Mouse (Mus musculus): ENCODE data around the gene Znhit2. TPM values are rescaled to one million over a fixed set of nuclear protein-coding genes. Genes with fewer than 3 reads are reported as not detected.

Gene Znhit2
- total and polyA plus RNA-seq, 2 experiments from 2014 or later: 40.4 to 59.1 TPM

DNA sequence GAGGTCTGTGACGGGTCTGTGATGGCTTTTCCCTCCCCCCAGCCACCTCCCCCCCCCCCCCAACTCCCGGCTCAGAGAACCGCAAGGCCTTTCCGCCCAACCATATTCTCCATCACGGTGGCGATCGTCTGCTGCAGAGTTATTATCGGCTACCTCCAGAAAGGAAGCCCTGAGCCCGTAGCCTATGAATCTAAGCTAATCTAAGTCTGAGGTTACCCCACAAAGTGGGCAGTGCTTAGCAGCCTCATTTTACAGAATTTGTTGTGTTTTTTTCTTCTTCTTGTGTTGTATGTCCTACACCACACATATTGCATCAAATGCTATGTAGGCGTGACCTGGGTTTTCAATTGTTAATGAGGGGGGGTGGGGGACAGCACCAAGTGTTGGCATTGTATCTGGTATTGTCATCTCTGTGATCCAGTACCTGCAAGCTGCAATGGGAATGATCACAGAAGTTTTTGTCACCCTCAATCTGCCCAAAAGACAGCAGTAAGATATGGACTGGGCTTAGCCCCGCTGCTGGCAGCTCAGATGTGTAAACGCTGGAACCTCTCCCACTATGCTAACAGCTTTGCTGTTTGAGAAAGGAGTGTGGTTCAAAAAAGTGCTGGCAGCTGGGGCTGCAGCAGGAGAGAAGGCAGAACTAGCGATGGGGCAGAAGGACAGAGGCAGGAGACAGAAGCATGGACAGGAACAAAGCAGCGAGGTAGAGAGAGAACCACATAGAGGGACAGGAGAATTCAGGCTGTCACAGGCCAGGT, 30.3 kb upstream of the Znhit2 start:
- WGBS: 72% methylated on average over 13 of the region's 14 CpGs
- Histone ChIP-seq H3K27me3 (ENCODE audit: insufficient read depth, low read length) (no peaks in the 10 kb centered on the region), H3K27ac (ENCODE audit: low read depth, low read length) (no peak overlapping the region), H3K36me3 (ENCODE audit: insufficient read depth, low read length) (no peaks in the 10 kb centered on the region), H3K9ac (replicated peaks; ENCODE audit: low read length, poor library complexity, severe bottlenecking) (no peak overlapping the region), H3K4me1 (ENCODE audit: insufficient read depth, low read length) (no peaks in the 10 kb centered on the region), H3K4me3 (ENCODE audit: low read depth, low read length) (no peak overlapping the region), H3K4me2 (ENCODE audit: low read depth, low read length, poor library complexity, severe bottlenecking) (no peak overlapping the region), H3K9me3 (ENCODE audit: low read length) (no peaks in the 10 kb centered on the region)
- ATAC-seq (ENCODE audit: low FRiP score) (no peak), DNase-seq (ENCODE audit: low spot score) (no peak)
- no peak for TF ChIP-seq CTCF (IDR thresholded peaks at IDR 0.05)

DNA sequence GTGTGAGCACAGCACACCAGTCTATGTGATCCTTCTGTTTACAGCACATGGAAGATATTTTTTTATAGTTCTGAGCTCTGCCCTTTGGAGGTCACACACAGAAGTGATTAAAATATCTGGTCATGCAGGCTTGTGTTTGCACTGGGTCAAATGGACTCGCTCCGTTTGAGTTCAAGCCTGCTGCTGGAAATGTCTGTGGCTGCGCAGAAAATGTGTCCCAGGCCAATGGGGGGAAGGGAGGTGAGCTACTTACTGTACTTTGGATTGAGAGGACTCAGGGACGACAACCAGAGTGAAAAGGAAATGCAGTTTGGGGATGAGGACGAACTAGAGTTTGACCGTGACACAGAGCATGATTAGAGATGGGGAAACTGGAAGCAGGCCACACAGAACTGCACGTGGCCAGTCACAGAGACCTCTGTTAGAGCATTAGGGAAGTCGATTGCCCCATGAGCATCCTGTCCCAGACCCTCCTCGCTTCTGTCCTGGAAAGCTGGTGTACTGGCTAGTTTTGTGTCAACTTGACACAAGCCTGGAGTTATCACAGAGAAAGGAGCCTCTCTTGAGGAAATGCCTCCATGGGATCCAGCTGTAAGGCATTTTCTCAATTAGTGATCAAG, 24.9 kb upstream of the Znhit2 start:
- WGBS: 82% methylated on average over 9 of the region's 9 CpGs

DNA sequence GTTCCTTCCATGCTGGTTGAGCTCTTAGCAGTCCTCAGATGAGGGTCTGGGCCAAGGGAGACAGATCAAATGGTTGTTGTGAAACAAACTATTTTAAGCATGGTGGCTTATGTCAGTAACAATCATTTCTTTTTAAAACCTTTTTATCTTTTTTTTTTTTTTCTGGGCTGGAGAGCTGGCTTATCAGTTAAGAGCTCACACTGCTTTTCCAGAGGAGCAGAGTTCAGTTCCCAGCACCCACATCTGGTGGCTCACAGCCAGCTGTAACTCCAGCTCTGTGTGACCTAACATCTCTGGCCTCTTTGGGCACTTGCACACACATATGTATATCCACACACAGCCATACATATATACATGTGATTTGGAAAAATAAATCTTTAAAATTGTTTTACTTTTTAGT, 23.3 kb upstream of the Znhit2 start:
- Histone ChIP-seq H3K9ac (replicated peaks; ENCODE audit: low read length, poor library complexity, severe bottlenecking) (no peak overlapping the region), H3K36me3 (ENCODE audit: insufficient read depth, low read length) (no peaks in the 10 kb centered on the region), H3K27me3 (ENCODE audit: insufficient read depth, low read length) (no peaks in the 10 kb centered on the region), H3K4me2 (ENCODE audit: low read depth, low read length, poor library complexity, severe bottlenecking) (no peak overlapping the region), H3K9me3 (ENCODE audit: low read length) (no peaks in the 10 kb centered on the region), H3K4me1 (ENCODE audit: insufficient read depth, low read length) (no peaks in the 10 kb centered on the region), H3K27ac (ENCODE audit: low read depth, low read length) (no peak overlapping the region), H3K4me3 (ENCODE audit: low read depth, low read length) (no peak overlapping the region)
- DNase-seq (ENCODE audit: low spot score) (no peak), ATAC-seq (ENCODE audit: low FRiP score) (no peak)
- TF ChIP-seq CTCF (IDR thresholded peaks at IDR 0.05): no peak

More for the DNA sequence above, 24.9 kb upstream of the Znhit2 start:
- no peaks in the 10 kb centered on the region for H3K27me3 ChIP-seq (ENCODE audit: insufficient read depth, low read length)
- no peaks in the 10 kb centered on the region for H3K9me3 ChIP-seq (ENCODE audit: low read length)
- no peak overlapping the region for H3K4me2 ChIP-seq (ENCODE audit: low read depth, low read length, poor library complexity, severe bottlenecking)
- no peak overlapping the region for H3K9ac ChIP-seq (replicated peaks; ENCODE audit: low read length, poor library complexity, severe bottlenecking)
- ATAC-seq (ENCODE audit: low FRiP score): no peak
- no peak for DNase-seq (ENCODE audit: low spot score)
- TF ChIP-seq CTCF (IDR thresholded peaks at IDR 0.05): no peak
- H3K4me1 ChIP-seq (ENCODE audit: insufficient read depth, low read length): no peaks in the 10 kb centered on the region
- H3K36me3 ChIP-seq (ENCODE audit: insufficient read depth, low read length): no peaks in the 10 kb centered on the region
- no peak overlapping the region for H3K4me3 ChIP-seq (ENCODE audit: low read depth, low read length)
- no peak overlapping the region for H3K27ac ChIP-seq (ENCODE audit: low read depth, low read length)

DNA sequence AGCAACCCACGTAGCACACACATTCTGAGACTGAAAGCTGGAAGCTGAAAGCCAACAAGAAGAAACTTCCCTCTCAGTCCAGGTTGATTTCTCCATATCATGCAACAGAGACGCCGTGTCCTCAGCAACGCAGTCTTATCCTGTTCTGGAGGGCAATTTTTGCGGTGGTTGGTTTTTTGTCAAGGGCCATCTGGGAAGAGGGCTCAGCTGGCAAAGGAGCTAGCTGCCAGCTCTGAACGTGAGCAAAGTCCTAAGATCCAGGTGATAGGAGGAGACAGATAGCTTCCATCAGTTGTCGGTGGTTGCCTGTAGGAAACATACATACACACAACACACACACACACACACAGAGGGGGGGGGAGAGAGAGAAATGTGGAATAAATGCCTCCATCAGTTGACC, 22.7 kb upstream of the Znhit2 start:
- Histone ChIP-seq H3K9me3 (ENCODE audit: low read length) (no peaks in the 10 kb centered on the region), H3K27me3 (ENCODE audit: insufficient read depth, low read length) (no peaks in the 10 kb centered on the region), H3K36me3 (ENCODE audit: insufficient read depth, low read length) (no peaks in the 10 kb centered on the region), H3K4me3 (ENCODE audit: low read depth, low read length) (no peak overlapping the region), H3K9ac (replicated peaks; ENCODE audit: low read length, poor library complexity, severe bottlenecking) (no peak overlapping the region), H3K27ac (ENCODE audit: low read depth, low read length) (no peak overlapping the region), H3K4me2 (ENCODE audit: low read depth, low read length, poor library complexity, severe bottlenecking) (no peak overlapping the region), H3K4me1 (ENCODE audit: insufficient read depth, low read length) (no peaks in the 10 kb centered on the region)
- TF ChIP-seq CTCF (IDR thresholded peaks at IDR 0.05): no peak
- ATAC-seq (ENCODE audit: low FRiP score) (no peak), DNase-seq (ENCODE audit: low spot score) (no peak)
- WGBS: 85% methylated on average over 7 of the region's 7 CpGs

DNA sequence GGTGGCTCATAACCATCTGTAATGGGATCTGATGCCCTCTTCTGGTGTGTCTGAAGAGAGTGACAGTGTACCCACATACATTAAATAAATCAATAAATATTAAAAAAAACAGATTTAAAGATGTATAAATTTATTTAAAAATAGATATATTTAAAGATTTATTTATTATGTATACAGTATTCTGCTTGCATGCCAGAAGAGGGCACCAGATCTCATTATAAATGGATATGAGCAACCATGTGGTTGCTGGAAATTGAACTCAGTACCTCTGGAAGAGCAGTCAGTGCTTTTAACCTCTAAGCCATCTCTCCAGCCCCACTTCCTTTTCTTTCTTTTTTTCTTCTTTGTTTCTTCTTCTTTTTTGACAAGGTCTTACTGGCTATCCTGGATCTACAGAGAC, 21.0 kb upstream of the Znhit2 start:
- Histone ChIP-seq H3K4me3 (ENCODE audit: low read depth, low read length) (no peak overlapping the region), H3K27ac (ENCODE audit: low read depth, low read length) (no peak overlapping the region), H3K9me3 (ENCODE audit: low read length) (no peaks in the 10 kb centered on the region), H3K27me3 (ENCODE audit: insufficient read depth, low read length) (no peaks in the 10 kb centered on the region), H3K9ac (replicated peaks; ENCODE audit: low read length, poor library complexity, severe bottlenecking) (no peak overlapping the region), H3K4me1 (ENCODE audit: insufficient read depth, low read length) (peaks cover under 1% of the 10 kb centered on the region; the same call in 1 of the 2 replicates), H3K36me3 (ENCODE audit: insufficient read depth, low read length) (no peaks in the 10 kb centered on the region), H3K4me2 (ENCODE audit: low read depth, low read length, poor library complexity, severe bottlenecking) (no peak overlapping the region)
- ATAC-seq (ENCODE audit: low FRiP score): no peak
- DNase-seq (ENCODE audit: low spot score): no peak
- peak; percentile 38 for TF ChIP-seq CTCF (IDR thresholded peaks at IDR 0.05)

DNA sequence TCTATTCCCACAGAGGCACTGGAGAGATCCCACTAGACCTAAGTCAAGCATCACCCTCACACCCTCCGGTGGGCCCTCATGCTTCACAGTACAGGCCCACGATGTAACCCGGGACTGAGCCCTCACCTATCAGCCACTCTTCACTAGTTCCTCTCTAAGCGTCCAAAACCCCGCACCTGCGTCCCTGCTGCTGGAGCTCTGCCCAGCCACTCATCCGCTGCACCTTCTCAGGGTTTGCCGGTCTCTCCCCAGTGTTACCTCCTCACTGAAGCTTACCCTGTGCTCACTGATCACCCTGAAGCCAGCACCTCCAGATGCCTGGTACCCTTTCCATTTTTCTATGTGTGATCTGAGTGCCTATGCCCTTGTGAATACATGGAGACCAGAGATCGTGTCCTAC, 18.7 kb upstream of the Znhit2 start:
- Histone ChIP-seq H3K4me2 (ENCODE audit: low read depth, low read length, poor library complexity, severe bottlenecking) (no peak overlapping the region), H3K27me3 (ENCODE audit: insufficient read depth, low read length) (no peaks in the 10 kb centered on the region), H3K36me3 (ENCODE audit: insufficient read depth, low read length) (no peaks in the 10 kb centered on the region), H3K27ac (ENCODE audit: low read depth, low read length) (no peak overlapping the region), H3K4me3 (ENCODE audit: low read depth, low read length) (no peak overlapping the region), H3K4me1 (ENCODE audit: insufficient read depth, low read length) (peaks cover 6% of the 10 kb centered on the region), H3K9me3 (ENCODE audit: low read length) (no peaks in the 10 kb centered on the region), H3K9ac (replicated peaks; ENCODE audit: low read length, poor library complexity, severe bottlenecking) (no peak overlapping the region)
- no peak for TF ChIP-seq CTCF (IDR thresholded peaks at IDR 0.05)
- ATAC-seq (ENCODE audit: low FRiP score) (no peak), DNase-seq (ENCODE audit: low spot score) (no peak)
- 75% methylated on average over 9 of the region's 9 CpGs for WGBS
